Mouse (Mus musculus): ENCODE data around the gene Phc2.

DNA sequence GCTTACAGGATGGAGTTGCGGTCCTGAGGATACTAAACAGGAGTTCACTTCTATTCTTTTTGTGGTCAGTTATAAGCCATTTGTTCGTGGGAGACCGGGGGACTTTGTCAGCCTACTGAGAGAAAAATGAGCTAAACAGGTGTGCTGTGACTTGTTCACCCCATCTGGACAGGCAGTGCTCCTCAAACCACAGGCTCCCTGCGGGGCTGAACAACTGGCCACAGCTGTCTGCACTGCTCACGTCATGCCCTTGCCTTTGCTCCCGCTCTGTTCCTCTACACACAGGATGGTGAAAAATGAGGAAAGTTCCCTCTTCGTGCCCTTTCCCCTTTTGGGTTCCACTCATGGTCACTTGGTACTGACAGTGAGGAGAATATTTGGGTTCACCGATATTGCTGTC, 6.6 kb downstream of the Phc2 start:
- no peak for TF ChIP-seq TCF12 (IDR thresholded peaks at IDR 0.05; ENCODE audit: low read depth, low read length)
- TF ChIP-seq POLR2A (IDR thresholded peaks at IDR 0.05; ENCODE audit: control insufficient read depth in 1 of 2, insufficient read depth in 1 of 2, low read depth in 1 of 2, low read length in 2 of 2, poor library complexity in 1 of 2): no peak

Data from MEL (cell line).